Mouse (Mus musculus): ENCODE results near the gene Cphx3. TPM values are rescaled to one million over a fixed set of nuclear protein-coding genes. Genes with fewer than 3 reads are reported as not detected.
"Not testable (repeated sequence)": the region's sequence is repeated elsewhere in the genome, so short reads cannot be mapped to it uniquely, and the experiment has no call there.

Gene Cphx3
- total RNA-seq, 1 experiment: 12.3 TPM

- H3K4me3 ChIP-seq (ENCODE audit: insufficient read depth in 1 of 2, low read depth in 1 of 2, low read length in 2 of 2, poor library complexity in 1 of 2, severe bottlenecking in 1 of 2); DNase-seq (ENCODE audit: low read depth, low spot score); H3K27ac ChIP-seq (ENCODE audit: insufficient read depth, low read depth, low read length, poor library complexity, severe bottlenecking); H3K36me3 ChIP-seq (ENCODE audit: control insufficient read depth, insufficient read depth, low read length, poor library complexity, severe bottlenecking); H3K4me1 ChIP-seq (ENCODE audit: control insufficient read depth in 2 of 2, insufficient read depth in 2 of 2, low read length in 2 of 2, poor library complexity in 1 of 2); H3K9me3 ChIP-seq (ENCODE audit: control insufficient read depth, insufficient read depth, low read depth, low read length); H3K9ac ChIP-seq (ENCODE audit: insufficient read depth, low read depth, low read length, poor library complexity, severe bottlenecking); in situ Hi-C loops (cut with MboI; ENCODE audit: low sequenced_read_pairs in 2 of 2, unreplicated experiment in 2 of 2): not testable (repeated sequence)
These were observed 15.3 kb upstream of the Cphx3 start for GRCm38 (mm10) chr14:26066574-26067324.

- in situ Hi-C loops (cut with MboI; ENCODE audit: low sequenced_read_pairs in 2 of 2, unreplicated experiment in 2 of 2); H3K9me3 ChIP-seq (ENCODE audit: control insufficient read depth, insufficient read depth, low read depth, low read length); H3K36me3 ChIP-seq (ENCODE audit: control insufficient read depth, insufficient read depth, low read length, poor library complexity, severe bottlenecking); H3K4me1 ChIP-seq (ENCODE audit: control insufficient read depth in 2 of 2, insufficient read depth in 2 of 2, low read length in 2 of 2, poor library complexity in 1 of 2); H3K4me3 ChIP-seq (ENCODE audit: insufficient read depth in 1 of 2, low read depth in 1 of 2, low read length in 2 of 2, poor library complexity in 1 of 2, severe bottlenecking in 1 of 2); H3K27ac ChIP-seq (ENCODE audit: insufficient read depth, low read depth, low read length, poor library complexity, severe bottlenecking); H3K9ac ChIP-seq (ENCODE audit: insufficient read depth, low read depth, low read length, poor library complexity, severe bottlenecking); DNase-seq (ENCODE audit: low read depth, low spot score): not testable (repeated sequence)
These were observed 14.8 kb upstream of the Cphx3 start, which contains the start of gene Tmem254c for GRCm38 (mm10) chr14:26067325-26067633. Gene Tmem254c, minus strand, starts transcription at chr14:26067355.

- in situ Hi-C loops (cut with MboI; ENCODE audit: low sequenced_read_pairs in 2 of 2, unreplicated experiment in 2 of 2); H3K9me3 ChIP-seq (ENCODE audit: control insufficient read depth, insufficient read depth, low read depth, low read length); H3K36me3 ChIP-seq (ENCODE audit: control insufficient read depth, insufficient read depth, low read length, poor library complexity, severe bottlenecking); H3K4me1 ChIP-seq (ENCODE audit: control insufficient read depth in 2 of 2, insufficient read depth in 2 of 2, low read length in 2 of 2, poor library complexity in 1 of 2); H3K9ac ChIP-seq (ENCODE audit: insufficient read depth, low read depth, low read length, poor library complexity, severe bottlenecking); DNase-seq (ENCODE audit: low read depth, low spot score); H3K27ac ChIP-seq (ENCODE audit: insufficient read depth, low read depth, low read length, poor library complexity, severe bottlenecking); H3K4me3 ChIP-seq (ENCODE audit: insufficient read depth in 1 of 2, low read depth in 1 of 2, low read length in 2 of 2, poor library complexity in 1 of 2, severe bottlenecking in 1 of 2): not testable (repeated sequence)
These were observed 5.3 kb upstream of the Cphx3 start for GRCm38 (mm10) chr14:26076620-26077390.

GRCm38 (mm10) chr14:26081216-26081615, 881 bp upstream of the Cphx3 start, which contains the start of gene Cphx2:
Gene Cphx2, plus strand, starts transcription at chr14:26081516.
- H3K4me3 ChIP-seq (ENCODE audit: insufficient read depth in 1 of 2, low read depth in 1 of 2, low read length in 2 of 2, poor library complexity in 1 of 2, severe bottlenecking in 1 of 2); H3K9me3 ChIP-seq (ENCODE audit: control insufficient read depth, insufficient read depth, low read depth, low read length); in situ Hi-C loops (cut with MboI; ENCODE audit: low sequenced_read_pairs in 2 of 2, unreplicated experiment in 2 of 2); H3K27ac ChIP-seq (ENCODE audit: insufficient read depth, low read depth, low read length, poor library complexity, severe bottlenecking); H3K9ac ChIP-seq (ENCODE audit: insufficient read depth, low read depth, low read length, poor library complexity, severe bottlenecking); DNase-seq (ENCODE audit: low read depth, low spot score); H3K4me1 ChIP-seq (ENCODE audit: control insufficient read depth in 2 of 2, insufficient read depth in 2 of 2, low read length in 2 of 2, poor library complexity in 1 of 2); H3K36me3 ChIP-seq (ENCODE audit: control insufficient read depth, insufficient read depth, low read length, poor library complexity, severe bottlenecking): not testable (repeated sequence)

- H3K4me1 ChIP-seq (ENCODE audit: control insufficient read depth in 2 of 2, insufficient read depth in 2 of 2, low read length in 2 of 2, poor library complexity in 1 of 2); DNase-seq (ENCODE audit: low read depth, low spot score); H3K4me3 ChIP-seq (ENCODE audit: insufficient read depth in 1 of 2, low read depth in 1 of 2, low read length in 2 of 2, poor library complexity in 1 of 2, severe bottlenecking in 1 of 2); H3K9ac ChIP-seq (ENCODE audit: insufficient read depth, low read depth, low read length, poor library complexity, severe bottlenecking); H3K36me3 ChIP-seq (ENCODE audit: control insufficient read depth, insufficient read depth, low read length, poor library complexity, severe bottlenecking); H3K9me3 ChIP-seq (ENCODE audit: control insufficient read depth, insufficient read depth, low read depth, low read length); in situ Hi-C loops (cut with MboI; ENCODE audit: low sequenced_read_pairs in 2 of 2, unreplicated experiment in 2 of 2); H3K27ac ChIP-seq (ENCODE audit: insufficient read depth, low read depth, low read length, poor library complexity, severe bottlenecking): not testable (repeated sequence)
These were observed 15.5 kb downstream of the Cphx3 start for GRCm38 (mm10) chr14:26097622-26098021.

- DNase-seq (ENCODE audit: low read depth, low spot score); H3K4me1 ChIP-seq (ENCODE audit: control insufficient read depth in 2 of 2, insufficient read depth in 2 of 2, low read length in 2 of 2, poor library complexity in 1 of 2); H3K27ac ChIP-seq (ENCODE audit: insufficient read depth, low read depth, low read length, poor library complexity, severe bottlenecking); in situ Hi-C loops (cut with MboI; ENCODE audit: low sequenced_read_pairs in 2 of 2, unreplicated experiment in 2 of 2); H3K9ac ChIP-seq (ENCODE audit: insufficient read depth, low read depth, low read length, poor library complexity, severe bottlenecking); H3K36me3 ChIP-seq (ENCODE audit: control insufficient read depth, insufficient read depth, low read length, poor library complexity, severe bottlenecking); H3K9me3 ChIP-seq (ENCODE audit: control insufficient read depth, insufficient read depth, low read depth, low read length); H3K4me3 ChIP-seq (ENCODE audit: insufficient read depth in 1 of 2, low read depth in 1 of 2, low read length in 2 of 2, poor library complexity in 1 of 2, severe bottlenecking in 1 of 2): not testable (repeated sequence)
These were observed 36.1 kb downstream of the Cphx3 start, which contains the start of gene Duxbl2 for GRCm38 (mm10) chr14:26118150-26118549. Gene Duxbl2, plus strand, starts transcription at chr14:26118349.

GRCm38 (mm10) chr14:26118550-26119000, 36.5 kb downstream of the Cphx3 start:
- DNase-seq (ENCODE audit: low read depth, low spot score); H3K4me3 ChIP-seq (ENCODE audit: insufficient read depth in 1 of 2, low read depth in 1 of 2, low read length in 2 of 2, poor library complexity in 1 of 2, severe bottlenecking in 1 of 2); H3K9ac ChIP-seq (ENCODE audit: insufficient read depth, low read depth, low read length, poor library complexity, severe bottlenecking); H3K36me3 ChIP-seq (ENCODE audit: control insufficient read depth, insufficient read depth, low read length, poor library complexity, severe bottlenecking); H3K9me3 ChIP-seq (ENCODE audit: control insufficient read depth, insufficient read depth, low read depth, low read length); in situ Hi-C loops (cut with MboI; ENCODE audit: low sequenced_read_pairs in 2 of 2, unreplicated experiment in 2 of 2); H3K4me1 ChIP-seq (ENCODE audit: control insufficient read depth in 2 of 2, insufficient read depth in 2 of 2, low read length in 2 of 2, poor library complexity in 1 of 2); H3K27ac ChIP-seq (ENCODE audit: insufficient read depth, low read depth, low read length, poor library complexity, severe bottlenecking): not testable (repeated sequence)

GRCm38 (mm10) chr14:26119095-26119494, 37.0 kb downstream of the Cphx3 start:
- H3K36me3 ChIP-seq (ENCODE audit: control insufficient read depth, insufficient read depth, low read length, poor library complexity, severe bottlenecking); H3K9me3 ChIP-seq (ENCODE audit: control insufficient read depth, insufficient read depth, low read depth, low read length); DNase-seq (ENCODE audit: low read depth, low spot score); H3K4me1 ChIP-seq (ENCODE audit: control insufficient read depth in 2 of 2, insufficient read depth in 2 of 2, low read length in 2 of 2, poor library complexity in 1 of 2); H3K27ac ChIP-seq (ENCODE audit: insufficient read depth, low read depth, low read length, poor library complexity, severe bottlenecking); in situ Hi-C loops (cut with MboI; ENCODE audit: low sequenced_read_pairs in 2 of 2, unreplicated experiment in 2 of 2); H3K4me3 ChIP-seq (ENCODE audit: insufficient read depth in 1 of 2, low read depth in 1 of 2, low read length in 2 of 2, poor library complexity in 1 of 2, severe bottlenecking in 1 of 2); H3K9ac ChIP-seq (ENCODE audit: insufficient read depth, low read depth, low read length, poor library complexity, severe bottlenecking): not testable (repeated sequence)

All from ES-E14 (cell line).